Mouse (Mus musculus) layer of hippocampus, postnatal 25 days (tissue): ENCODE data around the gene Zfp213. TPM values are rescaled to one million over a fixed set of nuclear protein-coding genes. Genes with fewer than 3 reads are reported as not detected.
"Not testable (repeated sequence)": the region's sequence is repeated elsewhere in the genome, so short reads cannot be mapped to it uniquely, and the experiment has no call there.

ENCODE experiments used
- DNase-seq, 2 experiments: peaks; one replicate each; pipeline ENCODE4 v3.0.0; 2022; ENCODE audit warnings: mixed read lengths in 2 of 2, low spot score in 1 of 2; ENCODE audit errors: extremely low spot score in 1 of 2
- total RNA-seq, 2 experiments: library from RNA; stranded (reverse); gene quantifications; 2 replicates each; pipeline ENCODE4 v1.2.3; 2021

Zfp213 gene
- 1 to 10 TPM; 5.5 to 7.6 TPM for total RNA-seq

GRCm38 (mm10) chr17:23563595-23564367 lies at the start of gene Zfp213:
Gene Zfp213, minus strand, starts transcription at chr17:23564238.
- peak; percentile 91 to 95 for DNase-seq

GRCm38 (mm10) chr17:23610361-23610800 lies 46.3 kb upstream of the Zfp213 start:
- DNase-seq, result peak in 1 of 2 experiments; percentile 55

- DNase-seq, result peak in 1 of 2 experiments; percentile 7
Measured at GRCm38 (mm10) chr17:23609612-23610011, 45.6 kb upstream of the Zfp213 start.

- no peak for DNase-seq
Measured at GRCm38 (mm10) chr17:23605220-23605619, 41.2 kb upstream of the Zfp213 start.

- DNase-seq, result no peak
Measured at GRCm38 (mm10) chr17:23604394-23604793, 40.4 kb upstream of the Zfp213 start.

- DNase-seq, result peak in 1 of 2 experiments; percentile 16
Measured at GRCm38 (mm10) chr17:23603542-23603941, 39.5 kb upstream of the Zfp213 start.

- DNase-seq, result no peak
Measured at GRCm38 (mm10) chr17:23603077-23603476, 39.0 kb upstream of the Zfp213 start.

- no peak for DNase-seq
Measured at GRCm38 (mm10) chr17:23601836-23602585, 38.0 kb upstream of the Zfp213 start.

GRCm38 (mm10) chr17:23600641-23601622 lies 36.9 kb upstream of the Zfp213 start, which contains the start of gene Zscan10:
Gene Zscan10, plus strand, starts transcription at chr17:23600856.
- no peak for DNase-seq

GRCm38 (mm10) chr17:23599605-23600063 lies 35.6 kb upstream of the Zfp213 start:
- no peak for DNase-seq

- peak; percentile 48 to 51 for DNase-seq
Measured at GRCm38 (mm10) chr17:23598582-23599552, 34.8 kb upstream of the Zfp213 start, which contains the start of gene Zfp13. Gene Zfp13, minus strand, starts transcription at chr17:23599487.

GRCm38 (mm10) chr17:23595139-23595538 lies 31.1 kb upstream of the Zfp213 start:
- DNase-seq, result not testable (repeated sequence)

- no peak for DNase-seq
Measured at GRCm38 (mm10) chr17:23592926-23593300, 28.9 kb upstream of the Zfp213 start.

- DNase-seq, result peak; percentile 86 to 90
Measured at GRCm38 (mm10) chr17:23592208-23592925, 28.3 kb upstream of the Zfp213 start.

- DNase-seq, result no peak
Measured at GRCm38 (mm10) chr17:23587253-23587652, 23.2 kb upstream of the Zfp213 start.

GRCm38 (mm10) chr17:23585721-23586491 lies 21.9 kb upstream of the Zfp213 start:
- DNase-seq, result peak; percentile 54 to 64

GRCm38 (mm10) chr17:23584786-23585185 lies 20.7 kb upstream of the Zfp213 start:
- DNase-seq, result no peak
